ENCODE assay signal across 10 mouse cellular contexts in genomic region chr2:166357824-166358223, GRCm38 (mm10).
DNase-seq lines count a peak whose midpoint lies in the region; ATAC-seq lines count a peak whose summit lies in the region.
"Had no signal": no experiment of that assay in that cellular context is flagged by ENCODE, and none has a peak within 500 bp of the region (broad histone marks: within the 10 kb centered on the region; RNA-seq: fewer than 3 reads in every experiment).

No protein-coding gene starts in this region.

- H3K27ac ChIP-seq in hindbrain, embryonic 14.5 days = no peak overlapping the region
- H3K27ac ChIP-seq: midbrain, embryonic 15.5 days had no signal

- no peaks in the 10 kb centered on the region for H3K9me3 ChIP-seq in hindbrain, embryonic 14.5 days (ENCODE audit: control insufficient read depth, low read length)
- H3K9me3 ChIP-seq: midbrain, embryonic 15.5 days had no signal

- no peak for ATAC-seq in hindbrain, embryonic 14.5 days (ENCODE audit: low FRiP score)
- ATAC-seq: midbrain, embryonic 15.5 days had no signal

- WGBS in hindbrain, embryonic 14.5 days = 61% methylated on average over 7 of the region's 7 CpGs

- intact Hi-C loops in heart, postnatal 14 days (cut with DNase I) = no loop called here

- H3K36me3 ChIP-seq in splenic B cell, adult 2 months (ENCODE audit: control insufficient read depth, insufficient read depth, low read length, poor library complexity, severe bottlenecking) = no peaks in the 10 kb centered on the region
- H3K36me3 ChIP-seq in hindbrain, embryonic 14.5 days (replicated peaks; ENCODE audit: control insufficient read depth, insufficient read depth) = no peaks in the 10 kb centered on the region
- H3K36me3 ChIP-seq: midbrain, embryonic 15.5 days had no signal

- no peak overlapping the region for H3K9ac ChIP-seq in hindbrain, embryonic 14.5 days
- H3K9ac ChIP-seq: midbrain, embryonic 15.5 days had no signal

- H3K27me3 ChIP-seq in splenic B cell, adult 2 months (ENCODE audit: control insufficient read depth, insufficient read depth, low read length, poor library complexity, severe bottlenecking) = no peaks in the 10 kb centered on the region
- H3K27me3 ChIP-seq in hindbrain, embryonic 14.5 days (ENCODE audit: control insufficient read depth, insufficient read depth, low read length) = no peaks in the 10 kb centered on the region
- H3K27me3 ChIP-seq: midbrain, embryonic 15.5 days had no signal

- H3K4me3 ChIP-seq in hindbrain, embryonic 14.5 days (replicated peaks; ENCODE audit: low read length) = no peak overlapping the region
- H3K4me3 ChIP-seq: midbrain, embryonic 15.5 days had no signal

- DNase-seq in cerebellum, postnatal 10 days = peak; percentile 45 to 50
- no peak for DNase-seq in cerebellum, adult 11 months
- DNase-seq in urinary bladder, postnatal 25 days (ENCODE audit: low spot score) = peak; percentile 10
- DNase-seq in urinary bladder, postnatal 4 days (ENCODE audit: low spot score in 2 of 2) = no peak
- peak; percentile 52 to 71 for DNase-seq in heart, postnatal 14 days
- peak; percentile 58 for DNase-seq in splenic B cell, adult 2 months (ENCODE audit: low read depth, low spot score)
- no peak for DNase-seq in hindbrain, embryonic 14.5 days (ENCODE audit: low spot score)
- DNase-seq in frontal cortex, adult 2 months (ENCODE audit: extremely low spot score in 1 of 2, low spot score in 1 of 2) = no peak
- DNase-seq: adrenal gland, postnatal 25 days had no signal

- peaks cover 26% of the 10 kb centered on the region for H3K4me1 ChIP-seq in hindbrain, embryonic 14.5 days (replicated peaks; ENCODE audit: control insufficient read depth, insufficient read depth, low read length)

- H3K4me2 ChIP-seq in hindbrain, embryonic 14.5 days (replicated peaks) = no peak overlapping the region
- H3K4me2 ChIP-seq: midbrain, embryonic 15.5 days had no signal

Comparison
In these comparisons a context has a peak if more than half of its experiments do, and no peak if none do; other contexts are left out.
1. DNase-seq: peak in cerebellum, postnatal 10 days (2 of 2), urinary bladder, postnatal 25 days (single experiment), heart, postnatal 14 days (2 of 2) and splenic B cell, adult 2 months (single experiment); none in cerebellum, adult 11 months (single experiment), urinary bladder, postnatal 4 days (0 of 2), hindbrain, embryonic 14.5 days (single experiment) and frontal cortex, adult 2 months (0 of 2).